Mouse (Mus musculus) liver, adult 2 months (tissue): ENCODE measurements around the gene 1810055G02Rik.

Experiments
- CTCF ChIP-seq: fragments of 200-500 bp; IDR thresholded peaks from 2 replicates; pipeline ENCODE4 v1.5.1; 2011; ENCODE audit warnings: low read depth, low read length, control low read depth
- POLR2A ChIP-seq: fragments of 200-500 bp; IDR thresholded peaks from 2 replicates; pipeline ENCODE4 v1.6.1; 2011; ENCODE audit warnings: low read length, control low read depth; ENCODE audit not compliant: insufficient read depth; ENCODE audit errors: extremely low read depth

- no peak for TF ChIP-seq POLR2A
- TF ChIP-seq CTCF = no peak
Measured at GRCm38 (mm10) chr19:3667979-3668378, 40.1 kb upstream of the 1810055G02Rik start.
